Mouse (Mus musculus): ENCODE results near the gene Pold1. TPM values are rescaled to one million over a fixed set of nuclear protein-coding genes. Genes with fewer than 3 reads are reported as not detected.

Gene Pold1
- total and polyA plus RNA-seq, 2 experiments from 2014 or later: 18.3 to 41.8 TPM

DNA sequence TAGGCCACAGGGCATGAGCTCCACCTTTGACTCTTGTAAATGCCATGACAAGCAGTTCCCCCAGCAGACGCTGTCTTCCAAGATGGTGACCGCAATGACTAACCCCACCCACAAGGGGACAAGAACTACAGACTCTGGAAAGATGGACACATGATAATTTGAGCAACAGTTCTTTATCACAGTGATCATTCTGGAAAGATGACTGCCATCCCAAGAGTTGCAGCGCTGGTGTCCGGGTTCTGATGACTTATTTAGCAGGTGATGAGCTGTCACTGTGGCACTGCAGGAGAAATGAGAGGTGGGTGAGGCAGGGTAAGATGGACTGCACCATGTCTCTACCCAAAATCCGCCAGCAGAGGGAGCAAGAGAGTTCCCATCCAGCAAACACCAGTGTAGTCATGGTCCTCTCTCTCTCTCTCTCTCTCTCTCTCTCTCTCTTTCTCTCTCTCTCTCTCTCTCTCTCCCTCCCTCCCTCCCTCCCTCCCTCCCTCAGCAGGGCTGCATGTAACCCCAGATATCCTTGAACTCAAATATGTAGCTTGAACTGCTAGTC lies 47.0 kb downstream of the Pold1 start:
- H3K4me1 ChIP-seq (ENCODE audit: control insufficient read depth, insufficient read depth): peaks cover 5% of the 10 kb centered on the region
- no peaks in the 10 kb centered on the region; the same call in 1 of the 2 replicates for H3K27me3 ChIP-seq (ENCODE audit: control insufficient read depth, insufficient read depth, low read length)
- H3K9ac ChIP-seq (replicated peaks; ENCODE audit: low read depth, low read length): no peak overlapping the region
- H3K4me2 ChIP-seq (ENCODE audit: low read depth, low read length): no peak overlapping the region
- 0 out of 2 replicates have a peak, but pooled peaks cover 4% of the 10 kb centered on the region for H3K9me3 ChIP-seq (replicated peaks; ENCODE audit: control insufficient read depth, low read length)
- H3K36me3 ChIP-seq (replicated peaks; ENCODE audit: control insufficient read depth, insufficient read depth, low read length): no peaks in the 10 kb centered on the region
- peak; percentile 70 for TF ChIP-seq CTCF (IDR thresholded peaks at IDR 0.05; ENCODE audit: low read depth)
- TF ChIP-seq EP300 (IDR thresholded peaks at IDR 0.05; ENCODE audit: low read depth): no peak
- no peak for DNase-seq (ENCODE audit: low spot score)
- peak; percentile 73 for ATAC-seq (ENCODE audit: insufficient read depth, low read depth)
- no peak overlapping the region for H3K4me3 ChIP-seq (ENCODE audit: low read depth, low read length)
- H3K27ac ChIP-seq (ENCODE audit: low read depth): no peak overlapping the region
- WGBS: 38% methylated on average over 5 of the region's 5 CpGs

DNA sequence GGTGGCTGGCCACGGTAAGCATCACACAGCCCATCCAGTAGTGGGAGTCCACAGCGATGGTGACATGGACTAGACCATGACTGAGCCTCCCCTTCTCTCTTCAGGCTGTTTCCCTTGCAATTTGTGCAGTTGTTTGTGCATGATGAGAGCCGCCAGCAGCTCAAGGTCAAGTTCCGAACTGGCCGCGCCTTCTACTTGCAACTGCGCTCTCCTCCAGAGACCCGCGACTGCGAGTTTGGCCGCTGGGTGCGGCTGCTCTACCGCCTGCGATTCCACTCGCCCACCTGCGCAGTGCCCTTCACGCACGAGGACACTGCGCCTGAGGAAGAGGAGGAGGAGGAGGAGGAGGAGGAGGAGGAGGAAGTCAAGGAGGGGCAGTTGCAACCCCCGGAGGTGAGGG lies 48.6 kb downstream of the Pold1 start:
- H3K4me3 ChIP-seq (ENCODE audit: low read depth, low read length): no peak overlapping the region
- 38% methylated on average over 20 of the region's 20 CpGs for WGBS
- ATAC-seq (ENCODE audit: insufficient read depth, low read depth): no peak

DNA sequence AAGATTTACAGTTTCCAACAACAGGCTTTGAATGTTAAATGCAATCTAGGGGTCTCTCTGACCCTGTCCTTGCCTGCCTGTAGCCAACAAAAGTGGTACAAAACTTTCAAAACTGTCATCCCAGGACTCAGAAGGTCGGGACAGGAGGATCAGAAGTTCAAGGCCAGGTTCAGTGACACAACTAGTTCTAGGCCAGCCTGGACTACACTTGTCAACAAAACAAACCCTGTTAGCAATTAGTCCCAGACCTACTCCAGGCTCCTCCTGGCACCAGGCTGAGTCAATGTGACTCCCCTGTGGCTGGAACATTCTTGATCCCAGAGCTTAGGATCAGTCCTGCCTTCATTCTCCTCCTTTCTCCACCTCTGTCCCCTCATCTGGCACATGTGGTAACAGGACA lies 49.7 kb downstream of the Pold1 start:
- DNase-seq (ENCODE audit: low spot score) (no peak), ATAC-seq (ENCODE audit: insufficient read depth, low read depth) (no peak)
- Histone ChIP-seq H3K27ac (ENCODE audit: low read depth) (no peak overlapping the region), H3K9me3 (replicated peaks; ENCODE audit: control insufficient read depth, low read length) (no peaks in the 10 kb centered on the region), H3K4me1 (ENCODE audit: control insufficient read depth, insufficient read depth) (peaks cover 15% of the 10 kb centered on the region), H3K27me3 (ENCODE audit: control insufficient read depth, insufficient read depth, low read length) (no peaks in the 10 kb centered on the region; the same call in 1 of the 2 replicates), H3K4me2 (ENCODE audit: low read depth, low read length) (no peak overlapping the region), H3K9ac (replicated peaks; ENCODE audit: low read depth, low read length) (no peak overlapping the region), H3K36me3 (replicated peaks; ENCODE audit: control insufficient read depth, insufficient read depth, low read length) (no peaks in the 10 kb centered on the region), H3K4me3 (ENCODE audit: low read depth, low read length) (no peak overlapping the region)
- TF ChIP-seq CTCF (IDR thresholded peaks at IDR 0.05; ENCODE audit: low read depth) (no peak), EP300 (IDR thresholded peaks at IDR 0.05; ENCODE audit: low read depth) (no peak)
- 72% methylated on average over 1 of the region's 1 CpGs for WGBS

More for the DNA sequence above, 48.6 kb downstream of the Pold1 start:
- Histone ChIP-seq H3K27ac (ENCODE audit: low read depth) (no peak overlapping the region), H3K9me3 (replicated peaks; ENCODE audit: control insufficient read depth, low read length) (0 out of 2 replicates have a peak, but pooled peaks cover 4% of the 10 kb centered on the region), H3K4me1 (ENCODE audit: control insufficient read depth, insufficient read depth) (peaks cover 15% of the 10 kb centered on the region), H3K27me3 (ENCODE audit: control insufficient read depth, insufficient read depth, low read length) (no peaks in the 10 kb centered on the region; the same call in 1 of the 2 replicates), H3K36me3 (replicated peaks; ENCODE audit: control insufficient read depth, insufficient read depth, low read length) (no peaks in the 10 kb centered on the region), H3K9ac (replicated peaks; ENCODE audit: low read depth, low read length) (no peak overlapping the region), H3K4me2 (ENCODE audit: low read depth, low read length) (no peak overlapping the region)
- TF ChIP-seq CTCF (IDR thresholded peaks at IDR 0.05; ENCODE audit: low read depth): no peak
- no peak for TF ChIP-seq EP300 (IDR thresholded peaks at IDR 0.05; ENCODE audit: low read depth)
- DNase-seq (ENCODE audit: low spot score): no peak

DNA sequence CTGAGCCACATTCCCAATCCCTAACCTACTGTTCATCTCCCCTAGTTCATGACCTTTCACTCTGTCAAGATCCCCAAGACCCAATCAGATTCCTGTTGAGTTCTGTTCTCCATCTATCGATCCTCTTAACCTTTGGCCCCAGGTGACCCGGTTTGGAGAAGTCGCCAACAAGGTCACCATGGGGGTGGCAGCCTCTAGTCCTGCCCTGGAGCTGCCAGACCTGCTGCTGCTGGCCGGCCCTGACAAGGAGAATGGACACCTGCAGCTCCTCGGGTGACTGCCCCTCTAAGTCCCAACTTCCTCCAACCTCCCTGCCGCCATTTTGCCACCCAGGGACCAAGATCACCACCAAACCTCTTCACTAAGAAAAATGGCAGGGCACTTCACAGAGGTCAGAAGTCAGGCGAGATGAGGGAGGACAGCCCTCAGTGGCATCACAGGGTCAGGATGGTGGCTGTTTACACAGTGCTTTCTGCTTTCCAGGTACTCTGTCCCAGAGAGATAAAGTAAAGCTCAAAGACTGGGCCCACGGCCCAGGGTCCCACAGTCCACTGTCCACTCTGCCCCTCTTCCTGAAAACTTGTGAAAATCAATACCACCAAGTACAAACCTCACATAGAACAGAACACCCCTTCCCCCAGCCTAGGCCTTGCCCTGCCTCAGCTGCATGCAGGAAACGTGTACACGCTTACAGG lies 51.1 kb downstream of the Pold1 start:
- Histone ChIP-seq H3K4me1 (ENCODE audit: control insufficient read depth, insufficient read depth) (peaks cover 15% of the 10 kb centered on the region), H3K9me3 (replicated peaks; ENCODE audit: control insufficient read depth, low read length) (no peaks in the 10 kb centered on the region), H3K27ac (ENCODE audit: low read depth) (no peak overlapping the region), H3K9ac (replicated peaks; ENCODE audit: low read depth, low read length) (no peak overlapping the region), H3K36me3 (replicated peaks; ENCODE audit: control insufficient read depth, insufficient read depth, low read length) (peaks cover 8% of the 10 kb centered on the region), H3K4me3 (ENCODE audit: low read depth, low read length) (no peak overlapping the region), H3K27me3 (ENCODE audit: control insufficient read depth, insufficient read depth, low read length) (no peaks in the 10 kb centered on the region; the same call in 1 of the 2 replicates), H3K4me2 (ENCODE audit: low read depth, low read length) (no peak overlapping the region)
- 88% methylated on average over 10 of the region's 10 CpGs for whole genome bisulfite sequencing
- DNase-seq (ENCODE audit: low spot score) (no peak), ATAC-seq (ENCODE audit: insufficient read depth, low read depth) (no peak)
- TF ChIP-seq CTCF (IDR thresholded peaks at IDR 0.05; ENCODE audit: low read depth) (no peak), EP300 (IDR thresholded peaks at IDR 0.05; ENCODE audit: low read depth) (no peak)

DNA sequence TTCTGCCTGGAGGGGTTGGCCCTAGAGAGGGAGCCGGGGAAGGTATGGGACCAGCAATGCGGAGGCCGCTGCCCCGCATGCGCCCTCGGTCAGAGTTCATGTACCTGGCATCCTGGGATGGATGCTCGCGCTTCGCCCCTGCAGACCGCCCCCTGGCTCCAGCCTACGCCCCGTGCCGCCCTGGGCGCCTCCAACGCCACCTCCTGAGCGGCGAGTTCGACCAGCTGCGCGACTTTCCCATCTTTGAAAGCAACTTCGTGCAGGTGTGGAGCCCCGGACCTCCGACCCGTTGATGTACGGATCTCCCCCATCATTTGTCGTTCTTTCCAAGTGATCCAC lies 51.9 kb downstream of the Pold1 start:
- DNase-seq (ENCODE audit: low spot score) (no peak), ATAC-seq (ENCODE audit: insufficient read depth, low read depth) (no peak)
- peaks cover 16% of the 10 kb centered on the region for H3K36me3 ChIP-seq (replicated peaks; ENCODE audit: control insufficient read depth, insufficient read depth, low read length)
- H3K4me1 ChIP-seq (ENCODE audit: control insufficient read depth, insufficient read depth): peaks cover 15% of the 10 kb centered on the region
- H3K27me3 ChIP-seq (ENCODE audit: control insufficient read depth, insufficient read depth, low read length): no peaks in the 10 kb centered on the region; the same call in 1 of the 2 replicates
- H3K4me2 ChIP-seq (ENCODE audit: low read depth, low read length): peak overlapping the region; percentile 80
- peak overlapping the region; percentile 89 for H3K27ac ChIP-seq (ENCODE audit: low read depth)
- H3K9me3 ChIP-seq (replicated peaks; ENCODE audit: control insufficient read depth, low read length): no peaks in the 10 kb centered on the region
- WGBS: 2% methylated on average over 25 of the region's 26 CpGs
- peak overlapping the region; percentile 72 for H3K9ac ChIP-seq (replicated peaks; ENCODE audit: low read depth, low read length)
- peak overlapping the region; percentile 67 for H3K4me3 ChIP-seq (ENCODE audit: low read depth, low read length)
- 0 out of 2 replicates have a peak, but pooled peaks have one; percentile 13 for TF ChIP-seq EP300 (IDR thresholded peaks at IDR 0.05; ENCODE audit: low read depth)
- no peak for TF ChIP-seq CTCF (IDR thresholded peaks at IDR 0.05; ENCODE audit: low read depth)
